Mouse (Mus musculus) lung, embryonic 14.5 days (tissue): Measurements from ENCODE around the gene Josd2. TPM values are rescaled to one million over a fixed set of nuclear protein-coding genes. Genes with fewer than 3 reads are reported as not detected.

ENCODE experiments used
- ATAC-seq: fragments of 200-750 bp; cut with Nextera tagmentation; 2 replicates; pipeline ENCODE4 v1.8.0; 2017; ENCODE audit warnings: mild to moderate bottlenecking, moderate TSS enrichment, moderate library complexity; ENCODE audit not compliant: insufficient read depth
- DNase-seq: peaks from one replicate; pipeline ENCODE4 v3.0.0-alpha.2; 2015
- H3K27ac ChIP-seq: fragments of 300-500 bp; sonication (generic); 2 replicates; pipeline ENCODE4 v1.5.1; 2014; ENCODE audit warnings: low read depth, mild to moderate bottlenecking, moderate library complexity
- H3K27me3 ChIP-seq: fragments of 300-500 bp; sonication (generic); 2 replicates; pipeline ENCODE4 v1.6.1; 2014; ENCODE audit warnings: low read length, control low read depth; ENCODE audit not compliant: insufficient read depth
- H3K36me3 ChIP-seq: fragments of 300-500 bp; sonication (generic); 2 replicates; pipeline ENCODE4 v1.6.1; 2014; ENCODE audit warnings: control low read depth; ENCODE audit not compliant: insufficient read depth
- H3K4me1 ChIP-seq: fragments of 300-500 bp; sonication (generic); 2 replicates; pipeline ENCODE4 v1.6.1; 2014; ENCODE audit warnings: antibody characterized with exemption, control low read depth; ENCODE audit not compliant: insufficient read depth
- H3K4me2 ChIP-seq: fragments of 300-500 bp; sonication (generic); 2 replicates; pipeline ENCODE4 v1.6.1; 2014; ENCODE audit warnings: mild to moderate bottlenecking
- H3K4me3 ChIP-seq: fragments of 300-500 bp; sonication (generic); 2 replicates; pipeline ENCODE4 v1.5.1; 2014; ENCODE audit warnings: low read depth, low read length
- H3K9ac ChIP-seq: fragments of 300-500 bp; sonication (generic); 2 replicates; pipeline ENCODE4 v1.6.1; 2014
- H3K9me3 ChIP-seq: fragments of 300-500 bp; sonication (generic); 2 replicates; pipeline ENCODE4 v1.6.1; 2016; ENCODE audit warnings: low read depth, low read length, control low read depth
- CTCF ChIP-seq: IDR thresholded peaks from 2 replicates; pipeline ENCODE4 v1.5.1; 2016; ENCODE audit warnings: antibody characterized with exemption, low read depth
- WGBS: fragments of 180-500 bp; shearing (Covaris S2); extraction: QIAGEN DNeasy Blood & Tissue Kit; methylation state at CpG from one replicate; pipeline ENCODE4 v1.1.7; 2014; 5-methylcytosine and 5-hydroxymethylcytosine counted together
- polyA plus RNA-seq: library from polyadenylated mRNA; unstranded; fragments of >200 nt; fragmentation: Nextera tagmentation; extraction: Ambion mirVana; gene quantifications from 2 replicates; pipeline ENCODE4 v1.2.1, GENCODE M21; 2014

Josd2 gene
- polyA plus RNA-seq, 1 experiment from 2014 or later: 87.6 TPM

GRCm38 (mm10) chr7:44472961-44473646 lies 5.3 kb downstream of the Josd2 start:
- Histone ChIP-seq H3K4me2 (peak overlapping the region; percentile 31; the same call in 1 of the 2 replicates), H3K9ac (peak overlapping the region; percentile 9; the same call in 1 of the 2 replicates), H3K27me3 (peaks cover 10% of the 10 kb centered on the region; the same call in 1 of the 2 replicates), H3K36me3 (no peaks in the 10 kb centered on the region), H3K4me1 (peaks cover 23% of the 10 kb centered on the region), H3K9me3 (no peaks in the 10 kb centered on the region), H3K4me3 (no peak overlapping the region), H3K27ac (peak overlapping the region; percentile 65; the same call in 1 of the 2 replicates)
- no peak for DNase-seq
- TF ChIP-seq CTCF: no peak
- 29% methylated on average over 9 of the region's 9 CpGs for WGBS
- peak; percentile 12; the same call in 1 of the 2 replicates for ATAC-seq

GRCm38 (mm10) chr7:44474419-44474818 lies 6.6 kb downstream of the Josd2 start:
- Histone ChIP-seq H3K4me3 (no peak overlapping the region), H3K9ac (peak overlapping the region; percentile 36; the same call in 1 of the 2 replicates), H3K4me2 (peak overlapping the region; percentile 26; the same call in 1 of the 2 replicates), H3K27me3 (peaks cover 10% of the 10 kb centered on the region; the same call in 1 of the 2 replicates), H3K9me3 (no peaks in the 10 kb centered on the region), H3K27ac (peak overlapping the region; percentile 60; the same call in 1 of the 2 replicates), H3K36me3 (no peaks in the 10 kb centered on the region), H3K4me1 (peaks cover 15% of the 10 kb centered on the region)
- no peak for DNase-seq
- TF ChIP-seq CTCF: no peak
- 22% methylated on average over 4 of the region's 4 CpGs for WGBS
- ATAC-seq: no peak

GRCm38 (mm10) chr7:44475046-44475614 lies 7.3 kb downstream of the Josd2 start:
- 33% methylated on average over 5 of the region's 5 CpGs for WGBS
- no peak overlapping the region for H3K4me3 ChIP-seq

GRCm38 (mm10) chr7:44482836-44483435 lies 15.2 kb downstream of the Josd2 start:
- no peaks in the 10 kb centered on the region for H3K27me3 ChIP-seq
- H3K27ac ChIP-seq: no peak overlapping the region

More at GRCm38 (mm10) chr7:44475046-44475614, 7.3 kb downstream of the Josd2 start:
- no peak for TF ChIP-seq CTCF
- no peaks in the 10 kb centered on the region for H3K36me3 ChIP-seq
- peaks cover 14% of the 10 kb centered on the region for H3K4me1 ChIP-seq
- peak overlapping the region; percentile 5; the same call in 1 of the 2 replicates for H3K4me2 ChIP-seq
- H3K9me3 ChIP-seq: no peaks in the 10 kb centered on the region
- no peak overlapping the region for H3K9ac ChIP-seq
- ATAC-seq: no peak
- peaks cover 10% of the 10 kb centered on the region; the same call in 1 of the 2 replicates for H3K27me3 ChIP-seq
- DNase-seq: no peak
- H3K27ac ChIP-seq: no peak overlapping the region

GRCm38 (mm10) chr7:44484109-44484508 lies 16.3 kb downstream of the Josd2 start:
- H3K4me3 ChIP-seq: no peak overlapping the region
- TF ChIP-seq CTCF: no peak
- H3K27me3 ChIP-seq: no peaks in the 10 kb centered on the region
- H3K4me1 ChIP-seq: no peaks in the 10 kb centered on the region
- H3K9me3 ChIP-seq: no peaks in the 10 kb centered on the region
- DNase-seq (no peak), ATAC-seq (no peak)
- H3K36me3 ChIP-seq: 0 out of 2 replicates have a peak, but pooled peaks cover 5% of the 10 kb centered on the region
- H3K27ac ChIP-seq: no peak overlapping the region
- 91% methylated on average over 1 of the region's 1 CpGs for WGBS
- H3K4me2 ChIP-seq: no peak overlapping the region
- no peak overlapping the region for H3K9ac ChIP-seq

More at GRCm38 (mm10) chr7:44482836-44483435, 15.2 kb downstream of the Josd2 start:
- WGBS: 54% methylated on average over 3 of the region's 3 CpGs
- Histone ChIP-seq H3K4me3 (no peak overlapping the region), H3K9ac (no peak overlapping the region), H3K4me1 (no peaks in the 10 kb centered on the region), H3K4me2 (0 out of 2 replicates have a peak overlapping the region, but pooled peaks have one; percentile 7), H3K36me3 (no peaks in the 10 kb centered on the region), H3K9me3 (no peaks in the 10 kb centered on the region)
- no peak for DNase-seq
- no peak for ATAC-seq
- TF ChIP-seq CTCF: no peak

GRCm38 (mm10) chr7:44484841-44485571 lies 17.2 kb downstream of the Josd2 start:
- H3K27me3 ChIP-seq: no peaks in the 10 kb centered on the region
- WGBS: 38% methylated on average over 5 of the region's 5 CpGs
- H3K9me3 ChIP-seq: no peaks in the 10 kb centered on the region
- no peak overlapping the region for H3K4me3 ChIP-seq
- no peak overlapping the region for H3K4me2 ChIP-seq
- H3K36me3 ChIP-seq: peaks cover 14% of the 10 kb centered on the region
- ATAC-seq (peak; percentile 65; the same call in 1 of the 2 replicates), DNase-seq (peak; percentile 91)
- no peaks in the 10 kb centered on the region for H3K4me1 ChIP-seq
- H3K27ac ChIP-seq: no peak overlapping the region
- H3K9ac ChIP-seq: no peak overlapping the region
- TF ChIP-seq CTCF: peak; percentile 99
